ENCODE assay signal across 11 mouse cellular contexts in the genomic region with DNA sequence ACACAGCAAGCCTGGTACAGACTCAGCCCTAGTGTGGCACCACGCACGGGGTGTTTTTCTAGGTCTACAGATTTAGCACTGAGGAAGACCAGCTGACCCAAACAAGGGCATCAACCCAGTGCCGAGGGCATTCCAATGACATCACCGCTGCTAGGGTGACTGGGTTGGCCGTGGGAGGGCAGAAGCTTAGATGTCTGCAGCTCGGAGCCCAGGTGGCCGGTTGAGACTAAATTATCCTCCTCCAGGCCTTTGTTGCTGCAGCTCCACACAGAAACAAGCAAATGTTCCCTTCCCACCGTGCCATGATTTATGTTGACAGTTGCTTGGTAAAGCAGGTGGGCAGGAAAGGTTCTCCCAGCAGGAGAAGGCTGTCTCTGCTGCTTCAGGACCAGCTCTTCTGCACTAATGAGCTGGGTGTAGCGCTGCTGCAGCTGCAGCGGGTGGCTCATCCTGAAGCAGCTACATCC.
A peak's percentile ranks its signal among the peaks of the same experiment; 100 is the strongest.
DNase-seq lines count a peak whose midpoint lies in the region; ATAC-seq and TF ChIP-seq lines count a peak whose summit lies in the region.
"Had no signal": no experiment of that assay in that cellular context is flagged by ENCODE, and none has a peak within 500 bp of the region (broad histone marks: within the 10 kb centered on the region; RNA-seq: fewer than 3 reads in every experiment).

No protein-coding gene starts in this region.

- intact Hi-C loops in heart, postnatal 10 days (cut with DNase I), result no loop called here

- peak; percentile 8 for DNase-seq in cerebellum, adult 11-12 months
- DNase-seq in cerebellum, adult 11 months, result no peak
- DNase-seq in Muller cell, postnatal 12 days (ENCODE audit: inconsistent ontology term), result peak; percentile 61
- peak; percentile 44 to 45 for DNase-seq in heart, postnatal 10 days
- peak; percentile 29 for DNase-seq in kidney, postnatal 14 days
- DNase-seq in forebrain, postnatal 0 days, result no peak
- DNase-seq in spleen, postnatal 14 days (ENCODE audit: low spot score in 2 of 2), result no peak
- DNase-seq in right cerebral cortex, postnatal 4 days, result no peak
- DNase-seq: B cell, adult 2 months; lung, postnatal 10 days had no signal

- H3K4me2 ChIP-seq in forebrain, postnatal 0 days (ENCODE audit: low read depth), result no peak overlapping the region

- H3K9ac ChIP-seq in forebrain, postnatal 0 days, result no peak overlapping the region

- H3K36me3 ChIP-seq in forebrain, postnatal 0 days (ENCODE audit: insufficient read depth), result no peaks in the 10 kb centered on the region

- H3K27me3 ChIP-seq in forebrain, postnatal 0 days (ENCODE audit: insufficient read depth, low read length), result no peaks in the 10 kb centered on the region

- no peak for TF ChIP-seq CTCF in forebrain, postnatal 0 days (IDR thresholded peaks at IDR 0.05; ENCODE audit: low read depth)

- no peak overlapping the region for H3K27ac ChIP-seq in forebrain, postnatal 0 days (ENCODE audit: low read depth, low read length)
- H3K27ac ChIP-seq: left cerebral cortex, adult 2 months had no signal

- H3K9me3 ChIP-seq in forebrain, postnatal 0 days (ENCODE audit: low read length), result no peaks in the 10 kb centered on the region

- WGBS in forebrain, postnatal 0 days, result 62% methylated on average over 10 of the region's 10 CpGs

- no peaks in the 10 kb centered on the region for H3K4me1 ChIP-seq in forebrain, postnatal 0 days (ENCODE audit: insufficient read depth)

- no peak overlapping the region for H3K4me3 ChIP-seq in forebrain, postnatal 0 days (ENCODE audit: low read depth, low read length)
- H3K4me3 ChIP-seq: left cerebral cortex, adult 2 months had no signal

- no peak for ATAC-seq in forebrain, postnatal 0 days

Comparison
In these comparisons a context has a peak if more than half of its experiments do, and no peak if none do; other contexts are left out.
1. DNase-seq: peak in cerebellum, adult 11-12 months (single experiment), Muller cell, postnatal 12 days (single experiment), heart, postnatal 10 days (2 of 2) and kidney, postnatal 14 days (single experiment); none in cerebellum, adult 11 months (single experiment), forebrain, postnatal 0 days (single experiment), spleen, postnatal 14 days (0 of 2) and right cerebral cortex, postnatal 4 days (single experiment).